Mouse (Mus musculus): ENCODE results near the gene Susd5.
A peak's percentile ranks its signal among the peaks of the same experiment; 100 is the strongest.

Gene Susd5

GRCm38 (mm10) chr9:114057090-114057796 is at the start of gene Susd5:
TSS of gene Susd5 (plus strand) at chr9:114057140.
- DNase-seq (ENCODE audit: low read depth, low spot score) = no peak

- no peak for DNase-seq (ENCODE audit: low read depth, low spot score)
Measured at GRCm38 (mm10) chr9:114007850-114008350, 49.0 kb upstream of the Susd5 start.

- DNase-seq (ENCODE audit: low read depth, low spot score) = no peak
Measured at GRCm38 (mm10) chr9:114009526-114009925, 47.4 kb upstream of the Susd5 start.

- no peak for DNase-seq (ENCODE audit: low read depth, low spot score)
Measured at GRCm38 (mm10) chr9:114011203-114011602, 45.7 kb upstream of the Susd5 start.

GRCm38 (mm10) chr9:114014034-114014433 is 42.9 kb upstream of the Susd5 start:
- no peak for DNase-seq (ENCODE audit: low read depth, low spot score)

- DNase-seq (ENCODE audit: low read depth, low spot score) = peak; percentile 19
Measured at GRCm38 (mm10) chr9:114015724-114016123, 41.2 kb upstream of the Susd5 start.

- peak; percentile 22 for DNase-seq (ENCODE audit: low read depth, low spot score)
Measured at GRCm38 (mm10) chr9:114016402-114016801, 40.5 kb upstream of the Susd5 start.

- DNase-seq (ENCODE audit: low read depth, low spot score) = no peak
Measured at GRCm38 (mm10) chr9:114019012-114019762, 37.8 kb upstream of the Susd5 start.

GRCm38 (mm10) chr9:114022141-114022540 is 34.8 kb upstream of the Susd5 start:
- DNase-seq (ENCODE audit: low read depth, low spot score) = no peak

GRCm38 (mm10) chr9:114025182-114025581 is 31.8 kb upstream of the Susd5 start:
- no peak for DNase-seq (ENCODE audit: low read depth, low spot score)

- no peak for DNase-seq (ENCODE audit: low read depth, low spot score)
Measured at GRCm38 (mm10) chr9:114025846-114026245, 31.1 kb upstream of the Susd5 start.

- peak; percentile 83 for DNase-seq (ENCODE audit: low read depth, low spot score)
Measured at GRCm38 (mm10) chr9:114026261-114026934, 30.5 kb upstream of the Susd5 start.

GRCm38 (mm10) chr9:114040945-114041344 is 16.0 kb upstream of the Susd5 start:
- DNase-seq (ENCODE audit: low read depth, low spot score) = no peak

GRCm38 (mm10) chr9:114042490-114042889 is 14.4 kb upstream of the Susd5 start:
- DNase-seq (ENCODE audit: low read depth, low spot score) = no peak

- DNase-seq (ENCODE audit: low read depth, low spot score) = peak; percentile 40
Measured at GRCm38 (mm10) chr9:114044446-114044845, 12.5 kb upstream of the Susd5 start.

GRCm38 (mm10) chr9:114046028-114046427 is 10.9 kb upstream of the Susd5 start, which contains the start of gene Fbxl2:
TSS of gene Fbxl2 (minus strand) at chr9:114046191.
- DNase-seq (ENCODE audit: low read depth, low spot score) = no peak

- DNase-seq (ENCODE audit: low read depth, low spot score) = no peak
Measured at GRCm38 (mm10) chr9:114046676-114047075, 10.3 kb upstream of the Susd5 start.

- no peak for DNase-seq (ENCODE audit: low read depth, low spot score)
Measured at GRCm38 (mm10) chr9:114050106-114050505, 6.8 kb upstream of the Susd5 start.

GRCm38 (mm10) chr9:114050778-114051177 is 6.2 kb upstream of the Susd5 start:
- peak; percentile 15 for DNase-seq (ENCODE audit: low read depth, low spot score)

GRCm38 (mm10) chr9:114052031-114052430 is 4.9 kb upstream of the Susd5 start:
- DNase-seq (ENCODE audit: low read depth, low spot score) = no peak

GRCm38 (mm10) chr9:114052866-114053265 is 4.1 kb upstream of the Susd5 start:
- no peak for DNase-seq (ENCODE audit: low read depth, low spot score)

GRCm38 (mm10) chr9:114068494-114069053 is 11.6 kb downstream of the Susd5 start:
- no peak for DNase-seq (ENCODE audit: low read depth, low spot score)

All from CD4-positive, CD25-positive, alpha-beta regulatory T cell, adult 2 months (primary cell).